Mouse (Mus musculus) midbrain, embryonic 16.5 days (tissue): ENCODE results near the gene Nefh. TPM values are rescaled to one million over a fixed set of nuclear protein-coding genes. Genes with fewer than 3 reads are reported as not detected.

Source experiments
- ATAC-seq: fragments of 200-750 bp; cut with Nextera tagmentation; 2 replicates; pipeline ENCODE4 v1.8.0; 2017; ENCODE audit warnings: moderate TSS enrichment
- H3K27ac ChIP-seq: fragments of 300-500 bp; sonication (generic); 2 replicates; pipeline ENCODE4 v1.5.1; 2014; ENCODE audit warnings: mild to moderate bottlenecking, low read length, mixed read lengths
- H3K27me3 ChIP-seq: fragments of 300-500 bp; sonication (generic); 2 replicates; pipeline ENCODE4 v1.6.1; 2014; ENCODE audit warnings: low read depth, low read length, mixed read lengths; ENCODE audit not compliant: control insufficient read depth, insufficient read depth
- H3K36me3 ChIP-seq: fragments of 300-500 bp; sonication (generic); 2 replicates; pipeline ENCODE4 v1.6.1; 2014; ENCODE audit warnings: mild to moderate bottlenecking, low read length, moderate library complexity, mixed read lengths; ENCODE audit not compliant: control insufficient read depth, insufficient read depth
- H3K4me1 ChIP-seq: fragments of 300-500 bp; sonication (generic); 2 replicates; pipeline ENCODE4 v1.6.1; 2014; ENCODE audit warnings: mild to moderate bottlenecking, low read length, mixed read lengths; ENCODE audit not compliant: control insufficient read depth, insufficient read depth
- H3K4me2 ChIP-seq: fragments of 300-500 bp; sonication (generic); 2 replicates; pipeline ENCODE4 v1.6.1; 2014; ENCODE audit warnings: mild to moderate bottlenecking, low read length, mixed read lengths
- H3K4me3 ChIP-seq: fragments of 300-500 bp; sonication (generic); 2 replicates; pipeline ENCODE4 v1.5.1; 2014; ENCODE audit warnings: low read depth, mild to moderate bottlenecking, low read length, moderate library complexity, mixed read lengths
- H3K9ac ChIP-seq: fragments of 300-500 bp; sonication (generic); 2 replicates; pipeline ENCODE4 v1.6.1; 2014; ENCODE audit warnings: low read depth, low read length, mixed read lengths
- H3K9me3 ChIP-seq: fragments of 300-500 bp; sonication (generic); replicated peaks from 2 replicates; pipeline ENCODE4 v1.6.1; 2014; ENCODE audit warnings: mild to moderate bottlenecking, low read length, mixed read lengths; ENCODE audit not compliant: control insufficient read depth, poor library complexity, severe bottlenecking
- WGBS: fragments of 180-500 bp; shearing (Covaris S2); extraction: QIAGEN DNeasy Blood & Tissue Kit; methylation state at CpG from one replicate; pipeline ENCODE4 v1.1.7; 2014; 5-methylcytosine and 5-hydroxymethylcytosine counted together
- polyA plus RNA-seq: library from polyadenylated mRNA; unstranded; fragments of >200 nt; fragmentation: Nextera tagmentation; extraction: Ambion mirVana; gene quantifications from 2 replicates; pipeline ENCODE4 v1.2.1, GENCODE M21; 2015

Nefh gene
- 3.7 and 4.3 TPM in 2 replicates for polyA plus RNA-seq

DNA sequence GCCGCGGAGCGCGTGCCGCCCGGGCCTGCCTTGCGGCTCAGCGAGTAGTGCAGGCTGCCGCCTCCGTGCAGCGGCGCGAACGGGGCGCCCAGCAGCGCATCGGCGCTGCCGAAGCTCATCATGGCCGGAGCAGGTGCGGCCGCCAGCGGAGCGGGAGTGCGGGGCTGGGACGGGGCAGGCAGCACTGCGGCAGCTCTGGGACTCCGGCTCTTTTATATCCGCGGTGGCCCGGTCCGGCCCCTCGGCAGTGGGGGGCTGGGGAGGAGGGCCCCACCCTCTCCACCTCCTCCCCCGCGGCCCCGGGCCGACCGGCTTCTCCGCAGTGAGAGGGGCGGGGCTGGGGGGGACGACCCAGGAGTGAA lies at the start of gene Nefh:
TSS of gene Nefh (minus strand) at position 252 of the 362 bp plus-strand sequence.
- Histone ChIP-seq H3K36me3 (peaks cover 2% of the 10 kb centered on the region; the same call in 1 of the 2 replicates), H3K9ac (peak within 1 kb of the TSS; percentile 90), H3K4me3 (peak within 1 kb of the TSS; percentile 75), H3K9me3 (no peaks in the 10 kb centered on the region), H3K27me3 (peaks cover 41% of the 10 kb centered on the region), H3K4me1 (peaks cover 26% of the 10 kb centered on the region), H3K4me2 (peak within 1 kb of the TSS; percentile 62), H3K27ac (peak within 1 kb of the TSS; percentile 91)
- under 1% methylated on average over 32 of the region's 41 CpGs for WGBS
- ATAC-seq: peak; percentile 31

DNA sequence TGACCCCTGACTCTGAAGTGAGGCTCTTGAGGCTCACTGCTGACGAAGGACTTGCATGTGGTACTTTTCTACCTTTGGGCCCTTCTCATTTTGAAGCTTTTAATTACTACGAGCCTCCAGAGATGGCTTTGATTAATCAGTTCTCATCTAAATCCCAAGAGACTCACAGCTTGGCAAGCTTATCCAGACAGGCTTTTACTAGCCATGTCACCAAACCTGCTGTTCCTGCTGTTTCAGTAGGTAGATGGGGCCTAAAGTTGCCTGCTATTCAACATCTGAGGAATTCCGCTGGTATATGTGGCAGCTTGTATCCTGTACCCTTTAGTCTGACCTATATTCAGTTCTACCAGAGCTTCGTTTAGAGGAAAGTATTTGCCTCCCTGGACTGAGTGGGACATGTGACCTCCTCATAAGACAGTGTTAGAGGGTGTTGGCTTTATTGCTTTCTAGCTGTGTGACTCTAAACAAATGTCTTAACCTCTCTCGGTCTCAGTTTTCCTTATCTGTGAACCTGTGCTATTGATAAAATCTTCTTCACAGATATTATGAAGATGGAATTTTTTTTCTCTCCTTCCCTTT lies 48.8 kb upstream of the Nefh start:
- no peak overlapping the region for H3K4me2 ChIP-seq
- H3K4me1 ChIP-seq: no peaks in the 10 kb centered on the region
- no peak for ATAC-seq
- H3K9ac ChIP-seq: no peak overlapping the region
- H3K36me3 ChIP-seq: peaks cover 2% of the 10 kb centered on the region; the same call in 1 of the 2 replicates
- no peaks in the 10 kb centered on the region for H3K9me3 ChIP-seq
- no peak overlapping the region for H3K4me3 ChIP-seq
- H3K27ac ChIP-seq: no peak overlapping the region
- 87% methylated on average over 5 of the region's 5 CpGs for WGBS
- no peaks in the 10 kb centered on the region for H3K27me3 ChIP-seq

DNA sequence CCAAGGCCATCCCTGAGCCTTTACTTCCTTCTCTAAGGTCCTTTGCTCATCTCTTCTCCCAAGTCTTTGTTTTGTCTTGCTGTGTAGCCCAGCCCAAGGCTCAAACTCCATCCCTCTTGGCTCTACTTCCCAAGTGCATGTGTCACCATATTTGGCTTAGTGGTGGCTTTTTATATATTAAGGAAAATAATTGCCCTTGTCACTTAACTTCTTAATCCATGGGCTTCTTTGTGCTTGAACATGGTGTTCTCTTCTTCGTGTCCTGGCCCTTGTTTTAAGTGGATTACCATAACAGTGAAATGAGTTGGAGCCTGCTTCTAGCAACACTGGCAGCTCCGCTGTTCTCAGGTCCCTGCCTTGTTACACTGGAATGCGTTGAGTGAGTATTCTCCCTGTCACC lies 47.8 kb upstream of the Nefh start:
- no peak overlapping the region for H3K4me3 ChIP-seq
- ATAC-seq: no peak
- WGBS: 90% methylated on average over 3 of the region's 3 CpGs
- H3K27ac ChIP-seq: no peak overlapping the region
- no peaks in the 10 kb centered on the region for H3K27me3 ChIP-seq
- no peak overlapping the region for H3K9ac ChIP-seq
- no peaks in the 10 kb centered on the region for H3K9me3 ChIP-seq
- H3K4me2 ChIP-seq: no peak overlapping the region
- no peaks in the 10 kb centered on the region for H3K4me1 ChIP-seq
- H3K36me3 ChIP-seq: peaks cover 2% of the 10 kb centered on the region; the same call in 1 of the 2 replicates

DNA sequence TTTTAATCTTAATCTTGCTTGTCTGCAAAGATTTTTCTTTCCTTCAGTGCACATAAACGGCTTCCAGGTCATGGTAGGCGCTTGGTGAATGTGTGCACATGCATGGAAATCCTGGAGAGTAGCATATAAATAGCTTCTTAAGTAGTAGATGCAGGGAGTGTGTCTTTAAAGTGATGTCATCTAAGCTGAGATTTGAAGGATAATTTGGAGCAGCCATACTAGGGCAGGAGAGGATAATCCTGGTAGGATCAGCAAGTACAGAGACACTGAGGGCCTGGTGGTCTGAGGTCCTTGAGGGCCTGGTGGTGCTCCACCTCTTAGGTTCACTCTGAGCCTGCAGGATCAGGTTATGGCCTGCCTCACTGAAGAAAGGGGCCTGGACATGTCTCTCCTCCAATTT lies 44.6 kb upstream of the Nefh start:
- no peak for ATAC-seq

DNA sequence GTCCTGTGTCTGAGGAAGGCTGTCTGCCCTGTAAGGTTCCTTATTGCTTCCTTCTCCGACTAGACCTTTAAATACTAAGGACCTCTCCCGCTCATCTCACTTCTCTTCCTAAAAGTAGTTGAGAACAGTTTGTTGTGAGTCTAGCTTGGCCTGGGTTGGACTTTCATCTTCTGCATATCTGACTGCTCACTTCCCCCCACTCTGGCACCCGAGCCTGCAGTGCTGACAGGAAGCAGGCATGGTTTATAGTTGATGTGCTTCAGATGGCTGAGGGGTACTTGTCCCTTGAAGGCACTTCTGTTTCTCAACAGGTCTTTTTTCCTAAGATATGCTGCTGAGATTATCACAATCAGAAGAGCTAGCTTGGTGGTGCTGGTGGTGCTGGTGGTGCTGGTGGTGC lies 41.3 kb upstream of the Nefh start:
- ATAC-seq: no peak
- Histone ChIP-seq H3K9me3 (no peaks in the 10 kb centered on the region), H3K4me2 (no peak overlapping the region), H3K9ac (no peak overlapping the region), H3K4me1 (peaks cover 13% of the 10 kb centered on the region), H3K27ac (no peak overlapping the region), H3K27me3 (no peaks in the 10 kb centered on the region), H3K36me3 (no peaks in the 10 kb centered on the region), H3K4me3 (no peak overlapping the region)
- WGBS: 87% methylated on average over 3 of the region's 3 CpGs

More for the DNA sequence above, 44.6 kb upstream of the Nefh start:
- Histone ChIP-seq H3K4me3 (no peak overlapping the region), H3K9ac (no peak overlapping the region), H3K9me3 (no peaks in the 10 kb centered on the region), H3K4me1 (peaks cover 9% of the 10 kb centered on the region), H3K27ac (no peak overlapping the region), H3K4me2 (no peak overlapping the region), H3K27me3 (no peaks in the 10 kb centered on the region), H3K36me3 (peaks cover 2% of the 10 kb centered on the region; the same call in 1 of the 2 replicates)
- WGBS: 87% methylated on average over 2 of the region's 2 CpGs

DNA sequence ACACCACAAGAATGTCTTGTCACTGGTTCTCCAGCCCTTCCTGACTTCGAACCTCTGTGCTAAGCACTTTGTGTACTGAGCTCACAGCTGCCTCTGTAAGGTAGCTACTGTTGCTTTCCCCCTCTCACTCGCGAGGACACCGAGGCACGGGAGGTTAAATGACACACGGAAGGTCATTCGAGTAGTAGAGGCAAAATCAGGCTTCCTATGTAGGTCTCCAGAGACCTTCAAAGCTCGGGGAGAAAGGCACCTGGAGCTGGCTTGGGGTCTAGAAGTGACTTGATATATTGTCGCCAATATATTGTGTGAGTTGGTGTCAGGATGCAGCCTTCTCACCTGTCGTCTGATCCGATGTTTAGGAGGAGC lies 39.6 kb upstream of the Nefh start:
- peak overlapping the region; percentile 80 for H3K9ac ChIP-seq
- H3K27ac ChIP-seq: no peak overlapping the region
- peak overlapping the region; percentile 65 for H3K4me3 ChIP-seq
- peak overlapping the region; percentile 93 for H3K4me2 ChIP-seq
- no peaks in the 10 kb centered on the region for H3K36me3 ChIP-seq
- peak; percentile 9; the same call in 1 of the 2 replicates for ATAC-seq
- H3K9me3 ChIP-seq: no peaks in the 10 kb centered on the region
- 69% methylated on average over 11 of the region's 11 CpGs for WGBS
- no peaks in the 10 kb centered on the region for H3K27me3 ChIP-seq
- H3K4me1 ChIP-seq: peaks cover 16% of the 10 kb centered on the region

DNA sequence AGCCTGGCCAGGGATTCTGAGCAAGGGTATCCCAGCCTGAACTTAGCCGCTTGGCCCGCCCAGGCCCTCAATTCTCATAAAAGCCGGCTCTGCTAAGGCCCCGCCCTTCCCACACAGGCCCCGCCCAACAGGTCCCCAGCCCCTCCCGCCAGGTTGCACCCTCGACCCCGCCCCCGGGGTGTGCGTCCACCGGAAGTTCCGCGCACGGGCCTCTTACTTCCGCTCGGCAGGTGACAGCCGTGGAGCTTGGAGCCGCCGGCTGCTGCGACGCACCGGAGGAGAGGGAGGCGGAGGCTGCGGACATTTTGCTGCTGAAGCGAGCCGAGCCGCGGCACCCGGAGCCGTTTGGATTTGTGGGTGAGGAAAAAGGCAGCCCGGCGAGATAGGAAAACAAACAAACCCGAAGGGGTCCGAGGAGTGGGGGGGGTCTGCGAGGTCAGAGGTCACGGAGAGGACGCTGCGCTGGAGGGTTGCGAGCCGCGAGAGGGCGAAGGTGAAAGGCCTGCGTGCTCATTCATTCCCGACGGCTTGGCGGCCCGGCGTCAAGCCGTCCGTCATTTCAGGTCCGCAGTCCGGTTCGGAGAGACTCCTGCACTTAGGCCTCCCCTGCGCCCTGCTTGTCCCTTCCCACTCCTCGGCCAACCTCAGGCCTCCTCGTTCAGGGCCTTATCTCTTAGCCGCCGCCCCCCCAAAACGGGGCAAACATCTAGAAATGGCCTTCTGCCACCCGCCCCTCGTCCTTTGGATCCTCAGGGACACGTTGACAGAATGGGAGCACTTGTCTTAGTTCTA lies 39.0 kb upstream of the Nefh start, which contains the start of gene Ap1b1:
TSS of gene Ap1b1 (plus strand) at position 130 of the 792 bp plus-strand sequence.
- H3K27ac ChIP-seq: peak within 1 kb of the TSS; percentile 54; the same call in 1 of the 2 replicates
- H3K27me3 ChIP-seq: no peaks in the 10 kb centered on the region
- H3K4me3 ChIP-seq: peak within 1 kb of the TSS; percentile 65
- H3K9ac ChIP-seq: peak within 1 kb of the TSS; percentile 80
- no peaks in the 10 kb centered on the region for H3K9me3 ChIP-seq
- peaks cover 16% of the 10 kb centered on the region for H3K4me1 ChIP-seq
- peak; percentile 87 for ATAC-seq
- no peaks in the 10 kb centered on the region for H3K36me3 ChIP-seq
- H3K4me2 ChIP-seq: peak within 1 kb of the TSS; percentile 93
- 1% methylated on average over 62 of the region's 62 CpGs for WGBS

DNA sequence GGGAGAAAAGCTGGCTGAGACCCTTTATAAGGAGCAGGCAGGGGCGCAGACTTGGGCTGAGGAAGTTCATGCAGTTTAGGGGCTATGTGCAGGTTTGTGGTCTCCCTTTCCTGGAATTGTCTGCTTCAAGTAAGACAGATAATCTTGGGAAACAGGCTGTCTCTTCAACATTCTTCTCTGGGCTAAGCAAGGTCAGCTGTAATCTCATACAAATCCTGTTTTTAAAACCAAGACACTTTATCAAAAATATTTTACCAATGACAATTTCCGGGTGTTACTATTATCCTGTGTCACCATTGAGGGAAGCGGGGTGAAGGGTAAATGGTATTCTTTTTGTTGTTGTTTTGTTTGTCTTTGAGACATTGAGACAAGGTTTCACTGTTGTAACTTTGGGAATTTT lies 36.9 kb upstream of the Nefh start:
- Histone ChIP-seq H3K27ac (no peak overlapping the region), H3K36me3 (no peaks in the 10 kb centered on the region), H3K27me3 (no peaks in the 10 kb centered on the region), H3K4me2 (no peak overlapping the region), H3K9me3 (no peaks in the 10 kb centered on the region), H3K4me3 (no peak overlapping the region), H3K9ac (no peak overlapping the region), H3K4me1 (peaks cover 16% of the 10 kb centered on the region)
- WGBS: 85% methylated on average over 3 of the region's 3 CpGs
- no peak for ATAC-seq

DNA sequence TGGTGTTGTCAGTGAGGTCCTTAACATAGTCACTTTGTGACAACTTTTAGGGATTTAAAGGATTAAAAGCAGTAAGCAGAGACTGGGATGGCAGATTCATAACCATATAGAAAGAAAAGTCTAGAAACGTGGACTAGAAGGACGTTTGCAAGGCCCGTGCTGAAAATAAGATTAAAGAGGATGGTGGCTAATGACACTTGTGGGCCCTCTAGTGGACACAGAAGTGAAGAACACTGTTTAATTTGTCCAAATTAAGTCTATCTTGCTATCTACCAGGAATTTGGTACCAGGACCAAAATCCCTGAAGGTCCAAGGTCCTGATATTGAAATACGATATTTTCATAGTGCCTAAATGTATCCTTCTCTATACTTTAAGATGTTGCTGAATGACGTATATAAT lies 36.4 kb upstream of the Nefh start:
- Histone ChIP-seq H3K9me3 (no peaks in the 10 kb centered on the region), H3K27ac (no peak overlapping the region), H3K27me3 (no peaks in the 10 kb centered on the region), H3K4me3 (no peak overlapping the region), H3K36me3 (no peaks in the 10 kb centered on the region), H3K4me1 (peaks cover 16% of the 10 kb centered on the region), H3K9ac (peak overlapping the region; percentile 46; the same call in 1 of the 2 replicates), H3K4me2 (peak overlapping the region; percentile 25)
- no peak for ATAC-seq
- WGBS: 1% methylated on average over 5 of the region's 5 CpGs
